Mouse (Mus musculus): ENCODE data around the gene Ncoa6. TPM values are rescaled to one million over a fixed set of nuclear protein-coding genes. Genes with fewer than 3 reads are reported as not detected.
A peak's percentile ranks its signal among the peaks of the same experiment; 100 is the strongest.

The Ncoa6 gene
- polyA plus RNA-seq, 1 experiment: 31.0 TPM

DNA sequence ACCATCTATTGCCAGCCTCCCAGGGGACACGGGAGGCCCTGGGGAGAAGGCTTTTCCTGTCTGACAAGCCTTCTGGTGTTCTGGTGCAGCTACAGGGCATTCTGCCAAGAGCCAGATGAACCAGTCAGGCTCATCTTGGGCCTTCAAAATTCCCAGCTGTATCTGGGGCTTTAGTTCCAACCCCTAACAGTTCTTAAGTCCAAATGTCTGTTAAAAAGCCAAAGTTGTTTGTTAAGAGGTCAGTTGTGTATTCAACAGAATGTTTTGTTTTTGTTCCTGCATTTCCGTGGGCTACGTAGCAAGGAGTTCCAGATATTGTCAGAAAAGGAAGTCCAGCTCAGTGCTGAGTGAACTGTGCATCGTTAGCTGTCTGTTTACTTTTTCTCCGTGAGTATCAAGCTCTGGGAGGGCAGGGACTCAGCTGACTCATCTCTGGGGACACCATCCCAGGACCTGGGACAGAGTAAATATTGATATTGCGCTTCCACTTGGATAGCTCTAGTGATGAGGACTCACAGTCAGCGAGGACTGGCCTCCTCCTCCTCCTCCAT, 104.3 kb downstream of the Ncoa6 start:
- Histone ChIP-seq H3K36me3 (ENCODE audit: control insufficient read depth, insufficient read depth, low read length, poor library complexity, severe bottlenecking) (no peaks in the 10 kb centered on the region), H3K27me3 (ENCODE audit: control insufficient read depth, insufficient read depth, low read length, poor library complexity, severe bottlenecking) (no peaks in the 10 kb centered on the region), H3K27ac (ENCODE audit: insufficient read depth, low read length) (no peak overlapping the region), H3K4me3 (ENCODE audit: low read depth, low read length) (no peak overlapping the region), H3K4me1 (ENCODE audit: control insufficient read depth, insufficient read depth, low read length) (no peaks in the 10 kb centered on the region), H3K9ac (ENCODE audit: low read depth, poor library complexity, severe bottlenecking) (no peak overlapping the region), H3K9me3 (replicated peaks; ENCODE audit: control insufficient read depth, insufficient read depth, low read length, poor library complexity, severe bottlenecking) (no peaks in the 10 kb centered on the region)
- TF ChIP-seq CTCF (IDR thresholded peaks at IDR 0.05; ENCODE audit: low read depth, low read length): no peak
- no peak for TF ChIP-seq POLR2A (IDR thresholded peaks at IDR 0.05; ENCODE audit: insufficient read depth, low read length)
- TF ChIP-seq EP300 (IDR thresholded peaks at IDR 0.05; ENCODE audit: insufficient read depth, low read depth, low read length): no peak

DNA sequence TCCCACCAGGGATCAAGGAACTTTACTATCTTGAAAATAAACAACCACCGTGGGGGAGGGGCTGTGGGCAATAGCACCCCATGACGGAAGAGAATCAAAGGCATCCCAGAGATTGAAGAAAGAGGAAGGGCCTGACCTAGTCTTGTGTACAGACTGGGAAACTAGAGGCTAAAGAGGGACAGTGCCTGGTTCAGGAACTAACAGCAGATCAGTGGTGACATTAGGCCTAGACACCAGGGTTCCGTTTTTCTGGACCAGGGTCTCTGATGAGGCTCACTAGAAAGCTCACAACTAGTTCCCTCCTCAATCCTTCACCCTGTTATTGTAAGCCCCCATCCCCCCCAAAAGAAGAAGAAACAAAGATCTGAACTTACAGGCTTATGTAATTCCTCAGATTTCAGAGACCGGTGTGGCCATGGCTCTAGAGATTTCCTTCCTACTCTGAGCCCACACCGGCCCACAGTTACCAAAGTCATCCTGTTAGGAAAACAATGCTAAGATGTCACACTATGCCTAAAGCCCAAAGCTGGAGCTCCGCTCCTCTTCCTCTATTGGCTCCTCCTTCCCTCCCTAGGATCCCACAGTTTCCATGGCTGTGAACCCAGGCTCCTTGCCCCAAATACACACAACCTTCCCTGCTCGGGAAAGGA, 105.9 kb downstream of the Ncoa6 start:
- Histone ChIP-seq H3K4me3 (ENCODE audit: low read depth, low read length) (no peak overlapping the region), H3K9ac (ENCODE audit: low read depth, poor library complexity, severe bottlenecking) (no peak overlapping the region), H3K9me3 (replicated peaks; ENCODE audit: control insufficient read depth, insufficient read depth, low read length, poor library complexity, severe bottlenecking) (no peaks in the 10 kb centered on the region), H3K36me3 (ENCODE audit: control insufficient read depth, insufficient read depth, low read length, poor library complexity, severe bottlenecking) (no peaks in the 10 kb centered on the region), H3K27me3 (ENCODE audit: control insufficient read depth, insufficient read depth, low read length, poor library complexity, severe bottlenecking) (no peaks in the 10 kb centered on the region), H3K4me1 (ENCODE audit: control insufficient read depth, insufficient read depth, low read length) (no peaks in the 10 kb centered on the region), H3K27ac (ENCODE audit: insufficient read depth, low read length) (no peak overlapping the region)
- no peak for TF ChIP-seq CTCF (IDR thresholded peaks at IDR 0.05; ENCODE audit: low read depth, low read length)
- no peak for TF ChIP-seq POLR2A (IDR thresholded peaks at IDR 0.05; ENCODE audit: insufficient read depth, low read length)
- no peak for TF ChIP-seq EP300 (IDR thresholded peaks at IDR 0.05; ENCODE audit: insufficient read depth, low read depth, low read length)

DNA sequence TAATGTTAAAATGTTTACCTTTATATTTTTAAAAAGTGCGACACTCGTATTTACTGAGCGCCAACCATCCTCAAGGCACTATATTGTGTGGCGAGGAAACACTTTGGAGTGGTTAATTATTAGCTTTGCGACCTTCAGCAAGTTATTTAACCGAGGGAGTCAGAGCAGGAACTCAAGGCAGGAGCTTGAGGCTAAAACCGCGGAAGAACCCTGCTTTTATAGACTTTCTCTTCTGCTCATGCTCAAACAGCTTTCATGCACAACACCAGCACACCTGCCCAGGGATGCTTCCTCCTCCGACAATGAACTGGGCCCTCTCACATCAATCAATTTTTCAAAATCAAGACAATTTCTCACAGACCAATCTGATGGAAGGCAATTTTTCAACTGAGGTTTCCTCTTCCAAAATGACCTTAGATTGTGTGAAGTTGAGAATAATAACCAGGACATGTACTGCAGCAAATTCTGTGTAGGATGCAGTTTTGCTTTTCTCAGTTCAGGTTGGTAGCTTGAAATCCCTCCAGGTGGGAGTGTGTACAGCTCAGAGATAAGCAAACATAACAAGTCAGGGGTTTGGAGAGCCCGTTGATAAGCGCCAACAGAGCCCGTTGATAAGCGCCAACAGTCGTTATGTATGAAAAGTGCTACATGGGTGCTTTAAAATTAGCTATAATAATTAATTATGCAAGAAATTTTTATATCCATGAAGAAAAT, 115.9 kb downstream of the Ncoa6 start:
- Histone ChIP-seq H3K9ac (ENCODE audit: low read depth, poor library complexity, severe bottlenecking) (peak overlapping the region; percentile 80), H3K27me3 (ENCODE audit: control insufficient read depth, insufficient read depth, low read length, poor library complexity, severe bottlenecking) (no peaks in the 10 kb centered on the region), H3K4me3 (ENCODE audit: low read depth, low read length) (peak overlapping the region; percentile 83), H3K4me1 (ENCODE audit: control insufficient read depth, insufficient read depth, low read length) (no peaks in the 10 kb centered on the region), H3K27ac (ENCODE audit: insufficient read depth, low read length) (no peak overlapping the region), H3K9me3 (replicated peaks; ENCODE audit: control insufficient read depth, insufficient read depth, low read length, poor library complexity, severe bottlenecking) (no peaks in the 10 kb centered on the region), H3K36me3 (ENCODE audit: control insufficient read depth, insufficient read depth, low read length, poor library complexity, severe bottlenecking) (no peaks in the 10 kb centered on the region)
- no peak for TF ChIP-seq EP300 (IDR thresholded peaks at IDR 0.05; ENCODE audit: insufficient read depth, low read depth, low read length)
- no peak for TF ChIP-seq POLR2A (IDR thresholded peaks at IDR 0.05; ENCODE audit: insufficient read depth, low read length)
- no peak for TF ChIP-seq CTCF (IDR thresholded peaks at IDR 0.05; ENCODE audit: low read depth, low read length)

DNA sequence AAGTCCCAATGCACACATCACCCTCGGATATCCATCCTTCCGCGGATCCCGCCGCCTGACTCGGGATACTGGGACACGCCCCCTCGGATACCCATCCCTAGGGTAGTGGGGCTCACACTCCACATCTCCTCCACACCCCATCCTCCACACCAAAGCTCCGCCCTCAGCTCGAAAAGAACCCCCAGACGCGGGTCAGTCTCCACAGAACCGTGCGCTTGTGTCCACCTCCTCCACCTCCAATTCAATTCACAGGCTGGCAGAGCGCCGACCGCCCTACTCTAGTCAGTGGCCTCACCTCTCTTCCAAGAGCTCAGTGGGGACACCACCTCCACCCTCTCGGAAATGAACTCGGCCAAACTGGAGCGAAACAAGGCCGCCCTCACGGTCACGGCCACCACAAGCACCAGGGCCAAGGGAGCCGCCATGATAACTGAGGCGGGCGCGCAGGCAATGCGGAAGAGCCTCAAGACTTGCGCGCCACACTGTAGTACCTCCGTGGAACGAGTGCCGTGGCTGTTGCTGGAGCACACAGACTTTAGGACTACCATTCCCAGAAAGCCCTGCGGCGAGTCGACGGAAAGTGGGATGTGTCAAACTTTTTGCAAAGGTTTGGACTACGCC, 116.6 kb downstream of the Ncoa6 start, which contains the start of gene Pigu:
Gene Pigu (minus strand): TSS at position 460 of the 621 bp plus-strand sequence.
- H3K27ac ChIP-seq (ENCODE audit: insufficient read depth, low read length): no peak within 1 kb of the TSS
- TF ChIP-seq CTCF (IDR thresholded peaks at IDR 0.05; ENCODE audit: low read depth, low read length) (no peak), EP300 (IDR thresholded peaks at IDR 0.05; ENCODE audit: insufficient read depth, low read depth, low read length) (0 out of 2 replicates have a peak, but pooled peaks have one; percentile 35)
- no peaks in the 10 kb centered on the region for H3K4me1 ChIP-seq (ENCODE audit: control insufficient read depth, insufficient read depth, low read length)

DNA sequence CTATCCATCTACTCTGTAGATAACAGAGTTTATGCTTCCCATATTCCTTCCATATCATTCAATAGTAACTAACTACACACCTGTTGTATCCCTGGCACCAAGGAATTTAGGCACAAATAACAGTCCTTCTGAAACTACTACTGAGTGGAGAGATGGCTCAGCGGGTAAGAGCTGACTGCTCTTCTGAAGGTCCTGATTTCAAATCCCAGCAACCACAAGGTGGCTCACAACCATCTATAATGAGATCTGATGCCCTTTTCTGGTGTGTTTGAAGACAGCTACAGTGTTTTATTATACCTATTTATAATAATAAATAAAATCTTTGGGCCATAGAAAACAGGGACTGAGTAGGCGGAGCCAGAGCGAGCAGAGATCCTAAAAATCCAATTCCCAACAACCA, 119.3 kb downstream of the Ncoa6 start:
- H3K27ac ChIP-seq (ENCODE audit: insufficient read depth, low read length): no peak overlapping the region
- H3K4me3 ChIP-seq (ENCODE audit: low read depth, low read length): no peak overlapping the region
- H3K4me1 ChIP-seq (ENCODE audit: control insufficient read depth, insufficient read depth, low read length): no peaks in the 10 kb centered on the region
- H3K27me3 ChIP-seq (ENCODE audit: control insufficient read depth, insufficient read depth, low read length, poor library complexity, severe bottlenecking): no peaks in the 10 kb centered on the region
- no peak for TF ChIP-seq POLR2A (IDR thresholded peaks at IDR 0.05; ENCODE audit: insufficient read depth, low read length)
- no peak for TF ChIP-seq EP300 (IDR thresholded peaks at IDR 0.05; ENCODE audit: insufficient read depth, low read depth, low read length)
- no peak for TF ChIP-seq CTCF (IDR thresholded peaks at IDR 0.05; ENCODE audit: low read depth, low read length)
- no peaks in the 10 kb centered on the region for H3K36me3 ChIP-seq (ENCODE audit: control insufficient read depth, insufficient read depth, low read length, poor library complexity, severe bottlenecking)
- no peaks in the 10 kb centered on the region for H3K9me3 ChIP-seq (replicated peaks; ENCODE audit: control insufficient read depth, insufficient read depth, low read length, poor library complexity, severe bottlenecking)
- no peak overlapping the region for H3K9ac ChIP-seq (ENCODE audit: low read depth, poor library complexity, severe bottlenecking)

More for the DNA sequence above, 116.6 kb downstream of the Ncoa6 start, which contains the start of gene Pigu:
- no peaks in the 10 kb centered on the region for H3K9me3 ChIP-seq (replicated peaks; ENCODE audit: control insufficient read depth, insufficient read depth, low read length, poor library complexity, severe bottlenecking)
- H3K27me3 ChIP-seq (ENCODE audit: control insufficient read depth, insufficient read depth, low read length, poor library complexity, severe bottlenecking): no peaks in the 10 kb centered on the region
- peak within 1 kb of the TSS; percentile 80 for H3K9ac ChIP-seq (ENCODE audit: low read depth, poor library complexity, severe bottlenecking)
- H3K4me3 ChIP-seq (ENCODE audit: low read depth, low read length): peak within 1 kb of the TSS; percentile 97
- no peaks in the 10 kb centered on the region for H3K36me3 ChIP-seq (ENCODE audit: control insufficient read depth, insufficient read depth, low read length, poor library complexity, severe bottlenecking)

Data from ES-Bruce4 (cell line).